Mouse (Mus musculus) limb, embryonic 15.5 days (tissue): Measurements from ENCODE around the gene Atp8a2. TPM values are rescaled to one million over a fixed set of nuclear protein-coding genes. Genes with fewer than 3 reads are reported as not detected.

ENCODE experiments used
- ATAC-seq: fragments of 200-750 bp; cut with Nextera tagmentation; 2 replicates; pipeline ENCODE4 v1.8.0; 2017; ENCODE audit warnings: low read depth, moderate TSS enrichment; ENCODE audit not compliant: insufficient number of reproducible peaks, low FRiP score, low TSS enrichment
- H3K27ac ChIP-seq: fragments of 300-500 bp; sonication (generic); 2 replicates; pipeline ENCODE4 v1.5.1; 2015; ENCODE audit warnings: moderate library complexity, mild to moderate bottlenecking, inconsistent platforms
- H3K27me3 ChIP-seq: fragments of 300-500 bp; sonication (generic); 2 replicates; pipeline ENCODE4 v1.6.1; 2015; ENCODE audit warnings: inconsistent platforms
- H3K36me3 ChIP-seq: fragments of 300-500 bp; sonication (generic); 2 replicates; pipeline ENCODE4 v1.6.1; 2015; ENCODE audit warnings: inconsistent platforms
- H3K4me1 ChIP-seq: fragments of 300-500 bp; sonication (generic); 2 replicates; pipeline ENCODE4 v1.6.1; 2015; ENCODE audit warnings: inconsistent platforms
- H3K4me2 ChIP-seq: fragments of 300-500 bp; sonication (generic); 2 replicates; pipeline ENCODE4 v1.6.1; 2015; ENCODE audit warnings: mild to moderate bottlenecking, inconsistent platforms
- H3K4me3 ChIP-seq: fragments of 300-500 bp; sonication (generic); 2 replicates; pipeline ENCODE4 v1.5.1; 2015; ENCODE audit warnings: mild to moderate bottlenecking, inconsistent platforms
- H3K9ac ChIP-seq: fragments of 300-500 bp; sonication (generic); 2 replicates; pipeline ENCODE4 v1.6.1; 2015; ENCODE audit warnings: inconsistent platforms
- H3K9me3 ChIP-seq: fragments of 300-500 bp; sonication (generic); 2 replicates; pipeline ENCODE4 v1.6.1; 2016; ENCODE audit warnings: inconsistent platforms
- WGBS: fragments of 180-500 bp; shearing (Covaris S2); methylation state at CpG from one replicate; pipeline ENCODE4 v1.1.7; 2015; 5-methylcytosine and 5-hydroxymethylcytosine counted together
- polyA plus RNA-seq: library from polyadenylated mRNA; unstranded; fragments of >200 nt; fragmentation: Nextera tagmentation; extraction: Ambion mirVana; gene quantifications from 2 replicates; pipeline ENCODE4 v1.2.1, GENCODE M21; 2015

Atp8a2 gene
- polyA plus RNA-seq, 1 experiment from 2014 or later = 1.0 TPM

- no peak for ATAC-seq
- H3K4me3 ChIP-seq = no peak overlapping the region
- no peaks in the 10 kb centered on the region for H3K36me3 ChIP-seq
- H3K4me1 ChIP-seq = peaks cover 13% of the 10 kb centered on the region; the same call in 1 of the 2 replicates
- no peak overlapping the region for H3K27ac ChIP-seq
- 95% methylated on average over 2 of the region's 2 CpGs for WGBS
- H3K9me3 ChIP-seq = no peaks in the 10 kb centered on the region
- no peak overlapping the region for H3K9ac ChIP-seq
- no peak overlapping the region for H3K4me2 ChIP-seq
- H3K27me3 ChIP-seq = peaks cover 33% of the 10 kb centered on the region
Measured at GRCm38 (mm10) chr14:60181306-60181705, 15.7 kb downstream of the Atp8a2 start.

- Histone ChIP-seq H3K4me1 (peaks cover 13% of the 10 kb centered on the region; the same call in 1 of the 2 replicates), H3K36me3 (no peaks in the 10 kb centered on the region), H3K4me2 (no peak overlapping the region), H3K4me3 (no peak overlapping the region), H3K9me3 (no peaks in the 10 kb centered on the region), H3K27ac (no peak overlapping the region), H3K9ac (no peak overlapping the region), H3K27me3 (peaks cover 56% of the 10 kb centered on the region)
- ATAC-seq = no peak
- 34% methylated on average over 2 of the region's 2 CpGs for WGBS
Measured at GRCm38 (mm10) chr14:60178571-60178955, 18.4 kb downstream of the Atp8a2 start.

GRCm38 (mm10) chr14:60177614-60178570 lies 19.1 kb downstream of the Atp8a2 start:
- ATAC-seq = no peak
- peaks cover 13% of the 10 kb centered on the region; the same call in 1 of the 2 replicates for H3K4me1 ChIP-seq
- H3K27ac ChIP-seq = no peak overlapping the region
- H3K27me3 ChIP-seq = peaks cover 56% of the 10 kb centered on the region
- H3K9me3 ChIP-seq = no peaks in the 10 kb centered on the region
- 25% methylated on average over 31 of the region's 37 CpGs for WGBS
- peak overlapping the region; percentile 99 for H3K4me2 ChIP-seq
- peak overlapping the region; percentile 54 for H3K9ac ChIP-seq
- no peaks in the 10 kb centered on the region for H3K36me3 ChIP-seq
- peak overlapping the region; percentile 61 for H3K4me3 ChIP-seq

DNA sequence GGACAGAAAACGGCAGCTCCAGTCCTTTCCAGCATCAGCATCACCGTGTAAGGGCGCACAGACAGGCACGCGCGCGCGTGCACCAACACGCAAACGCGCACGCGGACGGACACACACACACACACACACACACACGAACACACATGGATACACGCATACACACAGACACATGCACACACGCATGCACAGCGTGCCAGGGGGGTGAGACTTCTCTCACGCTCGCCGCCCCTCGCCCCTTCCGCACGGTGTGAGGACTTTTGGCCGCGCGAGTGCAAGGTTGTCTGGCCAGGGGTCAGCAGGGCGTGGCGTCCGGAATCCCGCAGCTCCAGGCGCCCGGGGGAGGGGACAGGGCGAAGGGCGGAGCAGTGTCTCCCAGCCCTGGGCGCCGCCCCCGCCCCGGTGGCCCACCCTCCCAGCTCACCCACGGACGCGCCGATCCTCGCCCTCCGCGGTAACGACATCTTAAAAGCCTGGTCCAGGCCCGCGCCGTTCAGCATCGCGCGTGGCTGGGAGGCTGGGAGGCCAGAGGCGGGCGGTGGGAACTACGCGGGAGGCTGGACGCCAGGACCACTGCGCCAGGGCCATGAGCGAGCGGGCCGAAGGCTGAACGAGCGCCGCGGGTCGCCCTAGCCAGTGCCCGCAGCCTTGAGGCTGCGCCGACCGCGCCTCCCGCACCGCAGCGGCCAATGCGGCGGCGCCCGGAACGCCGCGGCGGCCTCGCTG lies 19.9 kb downstream of the Atp8a2 start:
- Histone ChIP-seq H3K27me3 (peaks cover 59% of the 10 kb centered on the region), H3K4me1 (peaks cover 13% of the 10 kb centered on the region; the same call in 1 of the 2 replicates)

DNA sequence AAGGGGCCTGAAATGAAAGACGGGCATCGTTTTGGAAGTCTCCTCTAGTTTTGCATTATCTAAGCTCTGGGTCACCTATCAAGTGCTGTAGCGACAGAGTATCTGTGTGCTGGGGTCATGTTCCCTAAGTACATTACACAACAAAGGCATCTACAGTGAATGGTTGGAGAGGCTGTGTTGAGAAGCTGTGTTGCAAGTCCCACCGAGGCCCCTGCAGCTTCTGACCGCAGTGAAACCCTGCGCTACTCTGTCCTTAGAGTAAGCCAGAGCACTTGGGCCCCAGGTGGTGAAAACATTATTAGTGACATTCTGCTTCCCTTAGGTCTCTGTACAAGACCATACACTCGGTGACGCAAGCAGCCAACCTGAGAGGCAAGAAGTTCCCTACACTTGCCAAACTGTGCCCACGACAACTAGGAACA lies 20.5 kb downstream of the Atp8a2 start:
- Histone ChIP-seq H3K27me3 (peaks cover 59% of the 10 kb centered on the region), H3K27ac (no peak overlapping the region), H3K9ac (no peak overlapping the region), H3K4me3 (peak overlapping the region; percentile 61), H3K36me3 (no peaks in the 10 kb centered on the region), H3K4me1 (peaks cover 13% of the 10 kb centered on the region; the same call in 1 of the 2 replicates), H3K4me2 (peak overlapping the region; percentile 99), H3K9me3 (no peaks in the 10 kb centered on the region)
- 32% methylated on average over 9 of the region's 9 CpGs for WGBS
- no peak for ATAC-seq

More for the DNA sequence above, 19.9 kb downstream of the Atp8a2 start:
- under 1% methylated on average over 75 of the region's 84 CpGs for WGBS
- peak overlapping the region; percentile 61 for H3K4me3 ChIP-seq
- H3K36me3 ChIP-seq = no peaks in the 10 kb centered on the region
- peak overlapping the region; percentile 54 for H3K9ac ChIP-seq
- ATAC-seq = peak; percentile 55; the same call in 1 of the 2 replicates
- H3K9me3 ChIP-seq = no peaks in the 10 kb centered on the region
- no peak overlapping the region for H3K27ac ChIP-seq
- peak overlapping the region; percentile 99 for H3K4me2 ChIP-seq

DNA sequence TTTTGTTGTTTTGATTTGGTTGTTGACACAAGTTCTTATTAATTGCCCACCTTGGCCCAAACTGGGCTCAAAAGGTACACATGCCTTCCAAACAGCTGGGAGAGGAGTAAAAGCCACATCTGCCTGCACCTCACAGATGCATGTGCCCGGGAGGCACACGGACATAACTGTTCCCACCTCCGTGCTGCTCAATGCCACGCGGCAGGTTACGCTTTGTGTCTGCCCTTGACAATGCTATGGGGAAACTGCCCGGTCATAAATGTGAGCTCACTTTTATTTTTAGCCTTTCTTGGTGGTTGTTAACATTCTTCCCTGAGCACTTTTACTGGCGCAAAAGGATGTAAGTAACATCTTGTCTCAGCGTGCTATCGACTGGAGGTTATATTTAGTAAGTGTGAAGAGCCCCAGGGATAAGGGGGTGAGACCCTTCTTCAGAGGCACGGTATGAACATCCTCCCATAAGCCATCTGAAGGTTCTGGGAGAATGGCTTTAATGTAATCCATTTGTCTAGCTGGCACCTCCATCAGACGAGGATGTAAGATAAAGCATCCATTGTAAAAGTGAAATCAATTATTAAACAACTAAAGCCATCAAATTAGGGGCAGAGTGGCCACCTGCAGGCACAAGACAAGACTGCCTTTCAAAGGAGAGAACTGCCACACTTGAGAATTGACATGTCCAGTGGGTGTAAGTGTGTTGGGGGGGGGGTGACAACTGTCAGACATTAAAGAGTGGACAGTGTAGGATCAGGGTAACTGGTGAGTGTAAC lies 24.5 kb downstream of the Atp8a2 start:
- Histone ChIP-seq H3K9ac (no peak overlapping the region), H3K27ac (no peak overlapping the region), H3K36me3 (no peaks in the 10 kb centered on the region), H3K27me3 (peaks cover 38% of the 10 kb centered on the region), H3K4me2 (no peak overlapping the region), H3K9me3 (no peaks in the 10 kb centered on the region), H3K4me3 (no peak overlapping the region), H3K4me1 (peaks cover 8% of the 10 kb centered on the region; the same call in 1 of the 2 replicates)
- no peak for ATAC-seq
- 35% methylated on average over 12 of the region's 12 CpGs for WGBS

DNA sequence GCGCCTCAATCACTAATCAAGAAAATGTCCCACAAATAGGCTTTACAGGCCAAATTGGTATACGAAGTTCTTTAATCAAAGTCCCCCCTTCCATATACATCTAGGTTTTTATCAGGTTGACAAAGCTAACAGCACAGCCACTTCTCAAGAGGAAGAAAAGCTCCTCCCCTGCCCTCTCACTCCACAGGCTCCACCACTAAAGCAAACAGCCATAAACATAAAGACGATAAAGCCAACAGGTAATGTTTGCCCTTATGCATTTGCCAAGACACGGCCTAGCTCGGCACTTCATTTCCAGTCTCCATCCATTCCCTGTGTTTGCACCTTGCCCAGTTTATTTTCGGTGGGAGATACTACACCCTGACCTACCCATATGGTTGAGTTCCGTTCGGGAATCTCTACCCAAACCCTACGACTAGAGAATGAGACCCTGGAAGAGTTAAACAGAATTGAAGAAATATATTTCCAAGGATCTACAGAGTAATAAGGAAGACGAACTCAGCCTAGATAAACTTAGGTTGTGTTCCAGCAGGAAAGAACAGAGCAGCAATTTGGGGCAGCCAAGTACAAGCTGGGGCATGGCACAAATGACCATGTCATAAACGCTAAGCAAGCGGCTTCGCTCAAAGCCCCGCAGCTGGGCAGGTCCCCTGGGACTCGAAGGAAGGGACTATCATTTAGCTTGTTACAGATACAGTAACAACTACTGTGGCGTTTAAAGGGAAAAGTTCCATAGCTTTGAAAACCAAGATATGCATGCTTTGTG lies 26.0 kb downstream of the Atp8a2 start:
- H3K4me3 ChIP-seq = no peak overlapping the region
- H3K27me3 ChIP-seq = peaks cover 23% of the 10 kb centered on the region
- no peak overlapping the region for H3K9ac ChIP-seq
- no peaks in the 10 kb centered on the region for H3K4me1 ChIP-seq
- no peaks in the 10 kb centered on the region for H3K36me3 ChIP-seq
- no peaks in the 10 kb centered on the region for H3K9me3 ChIP-seq
- H3K4me2 ChIP-seq = no peak overlapping the region
- no peak for ATAC-seq
- 58% methylated on average over 16 of the region's 16 CpGs for WGBS
- H3K27ac ChIP-seq = no peak overlapping the region

GRCm38 (mm10) chr14:60163367-60163766 lies 33.6 kb downstream of the Atp8a2 start:
- no peak for ATAC-seq
- Histone ChIP-seq H3K36me3 (no peaks in the 10 kb centered on the region), H3K9ac (no peak overlapping the region), H3K27ac (no peak overlapping the region), H3K4me3 (no peak overlapping the region), H3K4me1 (no peaks in the 10 kb centered on the region), H3K9me3 (no peaks in the 10 kb centered on the region), H3K4me2 (no peak overlapping the region), H3K27me3 (no peaks in the 10 kb centered on the region)
- 80% methylated on average over 3 of the region's 3 CpGs for WGBS

- Histone ChIP-seq H3K4me3 (no peak overlapping the region), H3K4me2 (no peak overlapping the region), H3K27me3 (no peaks in the 10 kb centered on the region), H3K36me3 (no peaks in the 10 kb centered on the region), H3K9me3 (no peaks in the 10 kb centered on the region), H3K9ac (no peak overlapping the region), H3K4me1 (no peaks in the 10 kb centered on the region), H3K27ac (no peak overlapping the region)
- 81% methylated on average over 11 of the region's 11 CpGs for WGBS
- no peak for ATAC-seq
Measured at GRCm38 (mm10) chr14:60152373-60152772, 44.6 kb downstream of the Atp8a2 start.

- Histone ChIP-seq H3K9ac (no peak overlapping the region), H3K4me2 (no peak overlapping the region), H3K4me1 (no peaks in the 10 kb centered on the region), H3K27me3 (no peaks in the 10 kb centered on the region), H3K4me3 (no peak overlapping the region), H3K27ac (no peak overlapping the region), H3K36me3 (no peaks in the 10 kb centered on the region), H3K9me3 (no peaks in the 10 kb centered on the region)
- ATAC-seq = no peak
- 47% methylated on average over 3 of the region's 3 CpGs for WGBS
Measured at GRCm38 (mm10) chr14:60148893-60149292, 48.1 kb downstream of the Atp8a2 start.

DNA sequence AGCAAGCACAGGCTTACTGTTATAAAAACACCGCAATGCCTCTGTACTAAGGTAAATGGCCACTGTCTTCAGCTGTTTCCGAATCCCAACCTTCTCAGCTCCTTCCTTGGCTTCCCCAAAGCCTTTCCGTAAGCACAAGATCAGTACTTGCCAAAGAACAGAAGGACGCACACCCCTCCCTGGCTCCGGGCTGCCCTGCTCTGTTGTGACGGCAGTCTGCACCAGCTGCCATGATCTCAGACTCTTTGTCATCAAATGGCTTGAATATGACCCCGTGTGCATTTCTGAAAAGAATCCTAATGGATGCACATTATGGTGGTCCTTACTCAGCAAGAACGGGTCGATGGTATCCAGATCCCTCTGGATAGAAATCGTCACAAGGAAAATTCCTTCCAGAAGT lies 53.7 kb downstream of the Atp8a2 start:
- no peak overlapping the region for H3K9ac ChIP-seq
- no peaks in the 10 kb centered on the region for H3K36me3 ChIP-seq
- ATAC-seq = no peak
- H3K4me1 ChIP-seq = no peaks in the 10 kb centered on the region
- H3K27me3 ChIP-seq = no peaks in the 10 kb centered on the region
- no peaks in the 10 kb centered on the region for H3K9me3 ChIP-seq
- 79% methylated on average over 10 of the region's 10 CpGs for WGBS
- no peak overlapping the region for H3K4me2 ChIP-seq
- no peak overlapping the region for H3K27ac ChIP-seq
- no peak overlapping the region for H3K4me3 ChIP-seq
